Mouse (Mus musculus): ENCODE measurements at regions not wholly inside any gene's neighbourhood (a gene's known extent, or its start where the extent isn't known, plus 50 kb on each side); places are given as distances from the start of the nearest gene placed in this dataset.
A peak's percentile ranks its signal among the peaks of the same experiment; 100 is the strongest.
"Not testable (repeated sequence)": the region's sequence is repeated elsewhere in the genome, so short reads cannot be mapped to it uniquely, and the experiment has no call there.

DNA sequence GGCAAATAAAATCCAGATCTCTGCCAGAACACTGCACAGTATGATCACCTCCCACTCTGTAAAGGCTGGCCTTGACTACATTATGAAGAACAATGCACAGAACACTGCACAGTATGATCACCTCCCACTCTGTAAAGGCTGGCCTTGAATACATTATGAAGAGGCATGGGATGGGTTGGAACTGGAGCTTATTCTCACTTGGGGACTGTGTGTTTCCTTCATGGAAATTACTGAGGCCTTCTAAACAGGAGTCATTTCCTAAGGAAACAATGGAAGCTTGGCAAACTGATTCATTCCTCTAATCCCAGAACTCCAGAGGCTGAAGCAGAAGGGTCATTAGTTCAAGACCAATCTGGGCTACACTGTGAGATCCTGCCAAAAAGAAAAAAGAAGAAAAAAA lies 240.7 kb upstream of the Steap4 start:
- DNase-seq, result no peak
- H3K4me3 ChIP-seq (replicated peaks; ENCODE audit: extremely low read depth, low read depth, low read length), result no peak overlapping the region
- TF ChIP-seq CTCF (IDR thresholded peaks at IDR 0.05; ENCODE audit: insufficient read depth, low read length), result no peak
- no peak for TF ChIP-seq POLR2A (IDR thresholded peaks at IDR 0.05; ENCODE audit: borderline replicate concordance, extremely low read depth, low read depth, low read length)
- no peaks in the 10 kb centered on the region for H3K4me1 ChIP-seq (ENCODE audit: control insufficient read depth, insufficient read depth, low read length)

DNA sequence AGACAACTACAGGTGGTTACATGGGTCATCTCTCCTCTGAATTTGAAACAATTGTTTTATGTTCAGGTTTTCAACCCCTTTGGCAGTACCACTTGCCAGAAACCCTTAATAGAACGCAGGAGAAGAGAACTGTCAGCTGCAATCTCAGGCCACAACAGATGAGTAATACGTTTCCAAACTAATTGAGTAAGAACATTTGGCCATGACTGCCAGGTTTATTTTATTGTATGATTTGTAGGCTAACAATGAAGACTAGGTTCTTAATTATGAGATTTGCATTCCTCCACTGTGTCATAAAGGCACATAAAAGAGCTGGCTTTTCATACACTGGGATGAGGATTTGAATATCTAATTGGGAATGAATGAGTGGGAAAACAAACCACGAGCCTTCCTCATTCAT lies 240.2 kb upstream of the Steap4 start:
- 57% methylated on average over 3 of the region's 3 CpGs for WGBS
- Histone ChIP-seq H3K4me3 (replicated peaks; ENCODE audit: extremely low read depth, low read depth, low read length) (no peak overlapping the region), H3K4me1 (ENCODE audit: control insufficient read depth, insufficient read depth, low read length) (no peaks in the 10 kb centered on the region)
- no peak for TF ChIP-seq CTCF (IDR thresholded peaks at IDR 0.05; ENCODE audit: insufficient read depth, low read length)
- no peak for TF ChIP-seq POLR2A (IDR thresholded peaks at IDR 0.05; ENCODE audit: borderline replicate concordance, extremely low read depth, low read depth, low read length)
- no peak for DNase-seq

DNA sequence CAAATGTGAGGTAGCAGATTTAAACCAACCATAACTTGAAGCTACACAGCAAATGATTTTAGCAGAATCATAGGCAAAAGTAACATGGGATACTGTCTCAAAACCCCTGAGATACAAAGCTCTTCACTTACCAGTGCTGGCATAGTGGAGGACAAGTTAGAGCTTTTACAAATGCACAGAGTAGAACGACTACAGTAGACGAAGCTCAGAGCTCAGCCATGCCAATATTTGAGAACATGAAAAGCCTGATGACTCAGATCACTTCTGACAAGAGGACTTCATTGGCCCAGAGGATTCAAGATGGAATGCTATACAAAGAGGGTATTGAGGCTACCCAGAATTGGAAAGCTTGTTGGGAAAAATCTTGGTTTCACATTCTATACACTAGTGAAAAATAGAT lies 239.6 kb upstream of the Steap4 start:
- DNase-seq, result no peak
- Histone ChIP-seq H3K4me3 (replicated peaks; ENCODE audit: extremely low read depth, low read depth, low read length) (no peak overlapping the region), H3K4me1 (ENCODE audit: control insufficient read depth, insufficient read depth, low read length) (no peaks in the 10 kb centered on the region)
- TF ChIP-seq POLR2A (IDR thresholded peaks at IDR 0.05; ENCODE audit: borderline replicate concordance, extremely low read depth, low read depth, low read length) (no peak), CTCF (IDR thresholded peaks at IDR 0.05; ENCODE audit: insufficient read depth, low read length) (no peak)
- WGBS, result 60% methylated on average over 2 of the region's 2 CpGs

DNA sequence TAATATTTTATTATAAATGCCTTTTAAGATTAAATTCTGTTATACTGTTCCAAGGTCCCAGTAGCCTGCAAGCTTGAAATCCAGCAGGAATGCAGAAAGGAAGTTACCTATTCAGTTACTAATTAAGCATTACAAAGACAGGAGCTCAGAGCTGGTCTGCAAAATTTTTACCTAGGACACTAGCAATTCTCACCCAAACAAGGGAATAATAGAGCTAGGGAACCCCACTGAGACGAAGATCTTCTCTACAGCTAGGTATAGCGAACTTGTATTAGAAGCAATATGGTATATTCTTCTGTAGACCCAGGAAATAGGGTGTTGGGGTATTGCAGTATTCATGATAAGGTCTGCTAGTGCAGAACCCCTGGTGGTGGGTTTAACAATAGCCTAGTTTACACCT lies 227.7 kb upstream of the Steap4 start:
- H3K4me3 ChIP-seq (replicated peaks; ENCODE audit: extremely low read depth, low read depth, low read length); DNase-seq; H3K4me1 ChIP-seq (ENCODE audit: control insufficient read depth, insufficient read depth, low read length): not testable (repeated sequence)
- WGBS, result 80% methylated on average over 2 of the region's 2 CpGs

DNA sequence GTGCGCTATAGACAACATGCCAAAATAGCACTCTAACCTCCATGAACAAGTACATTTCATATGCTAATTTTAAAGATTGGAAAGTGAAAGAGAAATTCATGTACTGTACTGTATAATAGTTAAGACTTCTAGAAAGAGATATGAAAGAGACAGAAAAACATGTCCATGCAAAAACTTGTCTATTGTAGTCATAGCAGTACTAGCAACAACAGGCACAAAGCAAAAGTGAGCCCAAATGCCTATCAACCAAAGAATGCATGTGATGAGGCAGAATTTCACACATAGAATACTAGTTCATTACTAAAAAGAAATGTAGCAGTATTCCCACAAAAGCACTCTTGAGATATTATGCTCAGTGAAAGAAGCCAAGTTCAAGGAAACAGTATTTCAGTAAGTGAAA lies 180.4 kb upstream of the Steap4 start:
- H3K4me1 ChIP-seq (ENCODE audit: control insufficient read depth, insufficient read depth, low read length), result no peaks in the 10 kb centered on the region
- DNase-seq, result no peak
- WGBS, result 94% methylated on average over 1 of the region's 1 CpGs
- no peak overlapping the region for H3K4me3 ChIP-seq (replicated peaks; ENCODE audit: extremely low read depth, low read depth, low read length)
- no peak for TF ChIP-seq CTCF (IDR thresholded peaks at IDR 0.05; ENCODE audit: insufficient read depth, low read length)
- TF ChIP-seq POLR2A (IDR thresholded peaks at IDR 0.05; ENCODE audit: borderline replicate concordance, extremely low read depth, low read depth, low read length), result no peak

DNA sequence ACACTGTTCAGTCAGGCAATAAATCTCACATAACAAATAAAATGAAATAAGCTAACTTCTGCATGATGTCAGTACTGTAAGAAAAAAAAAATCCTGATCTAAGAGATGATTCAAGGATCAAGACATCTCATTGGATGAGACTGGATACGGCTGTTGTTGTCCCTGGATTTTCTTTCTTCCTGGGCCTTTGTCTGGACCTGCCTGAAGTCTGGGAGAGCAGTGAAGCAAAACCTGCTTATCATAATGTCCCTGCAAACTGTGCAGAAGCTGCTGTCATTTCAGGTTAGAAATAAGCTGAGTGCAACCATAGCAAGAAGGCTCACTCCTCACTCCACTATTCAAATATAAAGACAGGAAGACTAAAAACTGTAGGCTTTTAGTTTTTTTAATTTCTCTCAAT lies 178.0 kb upstream of the Steap4 start:
- Histone ChIP-seq H3K4me3 (replicated peaks; ENCODE audit: extremely low read depth, low read depth, low read length) (no peak overlapping the region), H3K4me1 (ENCODE audit: control insufficient read depth, insufficient read depth, low read length) (no peaks in the 10 kb centered on the region)
- DNase-seq, result no peak
- TF ChIP-seq POLR2A (IDR thresholded peaks at IDR 0.05; ENCODE audit: borderline replicate concordance, extremely low read depth, low read depth, low read length), result no peak
- TF ChIP-seq CTCF (IDR thresholded peaks at IDR 0.05; ENCODE audit: insufficient read depth, low read length), result no peak
- 89% methylated on average over 1 of the region's 1 CpGs for WGBS

DNA sequence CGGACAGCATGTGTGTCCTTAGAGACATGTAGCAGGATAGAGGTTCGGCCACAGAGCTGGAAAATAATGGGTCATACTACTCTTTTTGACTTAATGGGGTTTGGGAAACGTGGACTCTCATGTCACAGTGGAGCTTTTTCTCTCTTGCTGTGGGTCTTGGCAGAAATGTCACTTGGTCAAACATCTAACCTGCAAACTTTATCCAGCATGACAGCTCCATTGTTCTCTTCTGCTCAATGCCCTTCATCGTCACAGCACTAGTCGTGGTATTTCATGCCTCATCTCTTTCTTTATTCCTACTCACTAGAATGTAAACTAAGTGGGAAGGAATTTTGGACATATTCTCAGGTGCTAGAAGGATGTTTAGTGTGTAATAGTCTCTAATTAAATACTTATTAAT lies 171.9 kb upstream of the Steap4 start:
- WGBS, result 72% methylated on average over 5 of the region's 5 CpGs
- H3K4me1 ChIP-seq (ENCODE audit: control insufficient read depth, insufficient read depth, low read length), result no peaks in the 10 kb centered on the region
- TF ChIP-seq CTCF (IDR thresholded peaks at IDR 0.05; ENCODE audit: insufficient read depth, low read length), result no peak
- TF ChIP-seq POLR2A (IDR thresholded peaks at IDR 0.05; ENCODE audit: borderline replicate concordance, extremely low read depth, low read depth, low read length), result no peak
- H3K4me3 ChIP-seq (replicated peaks; ENCODE audit: extremely low read depth, low read depth, low read length), result no peak overlapping the region
- no peak for DNase-seq

DNA sequence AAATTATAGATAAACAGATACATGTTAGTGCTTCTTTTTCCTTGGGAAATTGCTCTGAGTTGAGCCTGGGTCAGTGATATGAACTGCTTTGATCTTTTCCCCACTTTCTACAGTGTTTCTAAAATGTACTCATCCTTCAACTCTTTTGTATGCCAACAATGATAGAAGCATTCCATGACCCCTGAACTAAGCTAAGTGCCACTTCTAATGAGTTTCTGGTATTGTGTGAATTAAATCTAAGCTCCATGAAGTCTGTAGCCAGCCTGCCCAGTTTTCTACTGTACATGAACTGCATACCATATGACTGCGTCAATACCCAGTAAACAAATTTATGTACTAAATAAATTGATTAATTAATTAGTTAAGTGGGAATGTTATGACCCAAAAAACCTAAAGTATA lies 171.1 kb upstream of the Steap4 start:
- Histone ChIP-seq H3K4me1 (ENCODE audit: control insufficient read depth, insufficient read depth, low read length) (no peaks in the 10 kb centered on the region), H3K4me3 (replicated peaks; ENCODE audit: extremely low read depth, low read depth, low read length) (no peak overlapping the region)
- 83% methylated on average over 1 of the region's 1 CpGs for WGBS
- TF ChIP-seq POLR2A (IDR thresholded peaks at IDR 0.05; ENCODE audit: borderline replicate concordance, extremely low read depth, low read depth, low read length) (no peak), CTCF (IDR thresholded peaks at IDR 0.05; ENCODE audit: insufficient read depth, low read length) (no peak)
- DNase-seq, result no peak

DNA sequence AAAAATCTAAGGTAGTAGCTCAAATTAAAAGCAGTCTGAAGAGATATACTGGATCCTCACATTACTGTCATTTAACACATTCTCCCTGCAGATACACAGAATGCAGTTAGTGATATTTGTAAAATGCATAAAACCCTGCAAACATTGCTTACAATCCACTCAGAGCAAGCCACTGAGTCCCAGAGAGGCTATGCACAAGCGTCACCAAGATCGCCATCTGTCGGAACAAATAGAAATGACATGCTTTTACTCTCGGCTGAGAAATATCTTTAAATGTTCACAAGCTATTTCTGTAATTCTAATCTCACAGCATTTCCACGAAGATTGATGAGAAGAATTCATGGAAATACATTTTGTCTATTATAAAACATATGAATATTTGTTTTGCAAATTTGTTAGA lies 139.7 kb upstream of the Steap4 start:
- WGBS, result 37% methylated on average over 5 of the region's 5 CpGs
- no peak overlapping the region for H3K4me3 ChIP-seq (replicated peaks; ENCODE audit: extremely low read depth, low read depth, low read length)
- no peak for TF ChIP-seq POLR2A (IDR thresholded peaks at IDR 0.05; ENCODE audit: borderline replicate concordance, extremely low read depth, low read depth, low read length)
- TF ChIP-seq CTCF (IDR thresholded peaks at IDR 0.05; ENCODE audit: insufficient read depth, low read length), result peak; percentile 16; the same call in 1 of the 2 replicates
- DNase-seq, result no peak
- H3K4me1 ChIP-seq (ENCODE audit: control insufficient read depth, insufficient read depth, low read length), result no peaks in the 10 kb centered on the region

DNA sequence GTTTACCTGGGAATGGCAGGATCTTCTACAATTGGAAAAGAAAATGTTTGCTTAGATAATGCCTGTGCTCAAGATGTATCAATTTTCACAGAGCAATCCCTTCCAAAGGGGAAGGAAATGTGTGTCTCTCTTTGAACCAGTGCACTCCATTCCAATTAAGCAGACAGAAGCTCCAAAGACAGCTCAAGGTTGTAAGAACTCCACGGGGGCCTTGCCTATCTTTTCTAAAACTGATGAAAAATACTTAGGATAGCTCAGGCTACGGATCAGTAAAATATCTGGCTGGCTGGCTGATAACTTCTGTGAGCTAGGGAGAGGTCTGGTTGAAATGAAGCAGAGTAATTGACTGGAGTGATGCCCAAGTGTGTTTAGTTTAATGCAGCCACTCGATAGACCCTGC lies 138.6 kb upstream of the Steap4 start:
- 45% methylated on average over 3 of the region's 3 CpGs for WGBS
- no peak for TF ChIP-seq POLR2A (IDR thresholded peaks at IDR 0.05; ENCODE audit: borderline replicate concordance, extremely low read depth, low read depth, low read length)
- no peak for TF ChIP-seq CTCF (IDR thresholded peaks at IDR 0.05; ENCODE audit: insufficient read depth, low read length)
- no peak overlapping the region for H3K4me3 ChIP-seq (replicated peaks; ENCODE audit: extremely low read depth, low read depth, low read length)
- H3K4me1 ChIP-seq (ENCODE audit: control insufficient read depth, insufficient read depth, low read length), result no peaks in the 10 kb centered on the region
- no peak for DNase-seq

DNA sequence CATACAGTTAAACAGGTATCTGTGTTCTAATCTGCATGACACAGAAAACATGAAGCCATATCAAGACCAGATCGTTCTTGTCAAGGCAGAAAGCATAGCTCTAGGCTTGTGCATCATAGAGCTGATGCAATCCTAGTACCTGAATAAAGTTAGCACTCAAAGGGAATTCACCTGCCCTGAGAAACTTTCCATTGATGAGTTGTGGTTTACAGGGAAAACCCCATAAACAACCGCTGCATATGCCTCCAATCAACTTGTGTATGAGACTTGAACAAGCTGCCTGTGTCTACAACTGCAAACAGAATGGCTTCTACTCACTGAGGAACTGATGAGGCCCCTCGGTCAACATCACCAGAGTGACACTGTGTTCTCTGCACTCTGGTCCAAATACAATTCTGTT lies 130.6 kb upstream of the Steap4 start:
- no peak for TF ChIP-seq POLR2A (IDR thresholded peaks at IDR 0.05; ENCODE audit: borderline replicate concordance, extremely low read depth, low read depth, low read length)
- no peak for TF ChIP-seq CTCF (IDR thresholded peaks at IDR 0.05; ENCODE audit: insufficient read depth, low read length)
- no peaks in the 10 kb centered on the region for H3K4me1 ChIP-seq (ENCODE audit: control insufficient read depth, insufficient read depth, low read length)
- WGBS, result 78% methylated on average over 3 of the region's 3 CpGs
- no peak overlapping the region for H3K4me3 ChIP-seq (replicated peaks; ENCODE audit: extremely low read depth, low read depth, low read length)
- DNase-seq, result no peak

All from lung, adult 2 months (tissue).